Mouse (Mus musculus) embryonic fibroblast, embryonic 13.5 days (primary cell): Measurements from ENCODE around the gene Shisa6. TPM values are rescaled to one million over a fixed set of nuclear protein-coding genes. Genes with fewer than 3 reads are reported as not detected.
A peak's percentile ranks its signal among the peaks of the same experiment; 100 is the strongest.
"Not testable (repeated sequence)": the region's sequence is repeated elsewhere in the genome, so short reads cannot be mapped to it uniquely, and the experiment has no call there.

Experiments
- H3K27ac ChIP-seq: 2 replicates; pipeline ENCODE4 v1.5.1; 2012; ENCODE audit warnings: low read length, control low read depth, inconsistent platforms; ENCODE audit not compliant: insufficient read depth
- H3K4me1 ChIP-seq: 2 replicates; pipeline ENCODE4 v1.6.1; 2011; ENCODE audit warnings: low read length; ENCODE audit not compliant: control insufficient read depth, insufficient read depth
- H3K4me3 ChIP-seq: 2 replicates; pipeline ENCODE4 v1.5.1; 2011; ENCODE audit warnings: mild to moderate bottlenecking, control low read depth, low read length; ENCODE audit not compliant: insufficient read depth
- CTCF ChIP-seq: IDR thresholded peaks from 2 replicates; pipeline ENCODE4 v1.5.1; 2011; ENCODE audit warnings: mild to moderate bottlenecking, control low read depth, low read length, moderate library complexity, borderline replicate concordance; ENCODE audit not compliant: insufficient read depth
- POLR2A ChIP-seq: IDR thresholded peaks from 2 replicates; pipeline ENCODE4 v1.6.1; 2011; ENCODE audit warnings: low read depth, mild to moderate bottlenecking, control low read depth, low read length, moderate library complexity
- polyA plus RNA-seq: library from polyadenylated mRNA; stranded (reverse); fragments of >200 nt; gene quantifications from 2 replicates; pipeline ENCODE4 v1.2.4, GENCODE M21; 2011; ENCODE audit warnings: low read depth; ENCODE audit not compliant: missing spikeins, insufficient read length

Shisa6 gene
- polyA plus RNA-seq, 1 experiment = 1.7 TPM

- no peaks in the 10 kb centered on the region for H3K4me1 ChIP-seq
- no peak for TF ChIP-seq CTCF
- no peak for TF ChIP-seq POLR2A
- no peak overlapping the region for H3K27ac ChIP-seq
- H3K4me3 ChIP-seq = no peak overlapping the region
Observed at GRCm38 (mm10) chr11:66487765-66488164, 38.0 kb downstream of the Shisa6 start.

DNA sequence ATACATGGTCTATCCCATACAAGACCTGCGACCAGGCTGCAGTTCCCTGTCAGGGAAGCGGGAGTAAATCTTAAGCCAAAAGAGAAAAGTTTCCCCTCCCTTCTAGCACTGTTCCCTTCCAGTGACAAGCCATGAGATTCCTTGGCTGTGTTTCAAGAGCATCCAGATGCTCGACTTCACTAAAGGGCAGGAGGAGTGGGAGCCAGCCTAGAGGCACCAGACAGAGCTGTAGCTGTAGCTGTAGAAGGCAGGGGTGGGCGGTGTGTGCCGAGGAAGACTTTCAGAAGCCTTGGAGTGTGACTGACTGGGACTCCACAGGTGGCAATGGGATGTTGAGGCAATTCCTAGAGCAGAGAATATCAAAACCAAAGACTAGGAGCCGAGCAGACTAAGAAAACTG, 43.3 kb downstream of the Shisa6 start:
- Histone ChIP-seq H3K4me3 (no peak overlapping the region), H3K27ac (no peak overlapping the region), H3K4me1 (no peaks in the 10 kb centered on the region)
- TF ChIP-seq CTCF = no peak
- no peak for TF ChIP-seq POLR2A

- Histone ChIP-seq H3K27ac (no peak overlapping the region), H3K4me3 (no peak overlapping the region)
- no peak for TF ChIP-seq CTCF
- no peak for TF ChIP-seq POLR2A
Observed at GRCm38 (mm10) chr11:66442631-66443030, 83.1 kb downstream of the Shisa6 start.

GRCm38 (mm10) chr11:66426129-66426528, 99.6 kb downstream of the Shisa6 start:
- H3K4me1 ChIP-seq = no peaks in the 10 kb centered on the region
- H3K27ac ChIP-seq = no peak overlapping the region
- H3K4me3 ChIP-seq = no peak overlapping the region
- no peak for TF ChIP-seq CTCF
- no peak for TF ChIP-seq POLR2A

More at GRCm38 (mm10) chr11:66442631-66443030, 83.1 kb downstream of the Shisa6 start:
- no peaks in the 10 kb centered on the region for H3K4me1 ChIP-seq

- Histone ChIP-seq H3K4me3 (no peak overlapping the region), H3K4me1 (no peaks in the 10 kb centered on the region; the same call in 1 of the 2 replicates), H3K27ac (no peak overlapping the region)
- TF ChIP-seq CTCF (no peak), POLR2A (no peak)
Observed at GRCm38 (mm10) chr11:66418216-66418615, 107.5 kb downstream of the Shisa6 start.

DNA sequence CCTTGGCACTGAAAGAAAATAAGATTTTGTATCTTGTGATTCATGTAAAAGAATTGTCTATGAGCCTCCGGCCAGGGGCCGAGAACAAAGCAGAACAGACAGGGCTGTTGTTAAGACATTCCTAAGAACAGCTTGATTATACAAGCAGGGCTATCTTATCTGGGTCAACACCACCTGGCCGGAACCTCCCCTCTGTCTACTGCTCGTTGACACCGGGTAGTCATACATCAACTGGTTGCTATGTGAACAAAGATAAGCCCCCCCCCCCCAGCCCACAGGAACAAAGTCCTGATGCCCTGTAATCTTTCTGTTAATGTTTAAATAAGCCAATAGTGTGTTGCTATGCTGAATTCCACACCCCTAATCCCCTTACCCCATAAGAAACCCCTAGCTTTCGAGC, 117.0 kb downstream of the Shisa6 start:
- H3K4me3 ChIP-seq, H3K4me1 ChIP-seq, H3K27ac ChIP-seq: not testable (repeated sequence)

DNA sequence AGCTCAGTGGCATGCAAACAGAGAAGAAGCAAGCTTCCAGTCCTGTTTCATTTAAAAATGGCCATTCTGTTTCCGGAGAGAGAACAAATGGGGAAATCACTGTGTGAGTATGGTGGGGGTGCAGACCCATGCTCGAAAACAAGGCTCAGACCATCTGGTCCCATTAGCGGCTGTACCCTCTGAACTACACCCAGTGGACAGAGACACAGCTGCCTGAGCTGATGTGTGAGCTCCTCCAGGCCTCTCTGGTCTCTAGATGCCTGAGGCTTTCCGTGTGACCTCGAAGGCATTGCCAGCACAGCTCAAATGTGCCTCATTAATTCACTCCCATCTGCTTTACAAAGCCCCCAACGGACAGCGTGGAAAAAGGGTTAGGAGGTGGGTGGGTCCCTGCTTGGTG, 125.7 kb downstream of the Shisa6 start:
- TF ChIP-seq POLR2A (no peak), CTCF (no peak)
- H3K4me3 ChIP-seq = no peak overlapping the region

DNA sequence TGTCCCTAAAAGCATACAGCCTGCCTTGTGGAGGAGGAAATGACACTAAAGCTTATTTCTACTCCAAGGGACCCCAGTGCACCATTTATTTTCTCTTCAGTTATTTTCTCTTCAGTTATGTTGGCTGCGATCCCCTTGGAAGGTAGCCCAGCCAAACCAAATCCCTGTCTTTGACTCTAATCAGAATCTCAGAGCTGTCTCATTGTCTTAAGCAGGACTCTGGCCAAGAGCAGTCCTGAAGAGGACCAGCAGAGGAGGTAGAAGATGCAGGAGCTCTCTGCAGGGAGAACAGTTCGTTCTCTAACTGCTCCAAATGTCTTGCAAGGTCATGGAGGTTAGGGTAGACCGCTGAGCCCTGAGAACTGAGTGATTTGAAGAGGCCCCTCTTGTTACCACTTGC, 138.2 kb downstream of the Shisa6 start:
- no peaks in the 10 kb centered on the region for H3K4me1 ChIP-seq
- H3K27ac ChIP-seq = no peak overlapping the region
- TF ChIP-seq CTCF = no peak
- no peak for TF ChIP-seq POLR2A
- H3K4me3 ChIP-seq = no peak overlapping the region

More for the DNA sequence above, 125.7 kb downstream of the Shisa6 start:
- Histone ChIP-seq H3K4me1 (no peaks in the 10 kb centered on the region), H3K27ac (no peak overlapping the region)

DNA sequence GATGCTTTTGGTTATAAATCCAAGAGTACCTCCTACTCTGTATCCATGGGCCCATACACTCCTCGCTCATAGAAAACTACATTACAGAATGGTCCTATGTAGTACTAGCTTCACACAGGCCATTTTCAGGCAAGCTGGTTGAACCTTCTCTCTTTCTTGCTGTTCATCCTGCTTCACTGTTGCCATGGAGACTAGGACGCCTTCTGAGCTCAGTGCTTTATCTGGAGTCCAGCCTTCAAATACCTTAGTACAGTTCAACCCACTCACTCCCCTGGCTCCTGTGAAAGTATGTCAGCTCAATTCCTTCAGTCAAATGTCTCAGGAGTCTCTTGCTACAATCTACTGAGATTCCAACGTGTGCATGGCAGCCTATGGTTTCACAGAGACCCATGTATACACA, 154.0 kb downstream of the Shisa6 start:
- Histone ChIP-seq H3K4me1 (0 out of 2 replicates have a peak, but pooled peaks cover 3% of the 10 kb centered on the region), H3K4me3 (no peak overlapping the region), H3K27ac (no peak overlapping the region)
- TF ChIP-seq POLR2A = no peak
- TF ChIP-seq CTCF = no peak

- Histone ChIP-seq H3K4me3 (no peak overlapping the region), H3K4me1 (0 out of 2 replicates have a peak, but pooled peaks cover 3% of the 10 kb centered on the region), H3K27ac (no peak overlapping the region)
- TF ChIP-seq CTCF (no peak), POLR2A (no peak)
Observed at GRCm38 (mm10) chr11:66369764-66370163, 156.0 kb downstream of the Shisa6 start.

DNA sequence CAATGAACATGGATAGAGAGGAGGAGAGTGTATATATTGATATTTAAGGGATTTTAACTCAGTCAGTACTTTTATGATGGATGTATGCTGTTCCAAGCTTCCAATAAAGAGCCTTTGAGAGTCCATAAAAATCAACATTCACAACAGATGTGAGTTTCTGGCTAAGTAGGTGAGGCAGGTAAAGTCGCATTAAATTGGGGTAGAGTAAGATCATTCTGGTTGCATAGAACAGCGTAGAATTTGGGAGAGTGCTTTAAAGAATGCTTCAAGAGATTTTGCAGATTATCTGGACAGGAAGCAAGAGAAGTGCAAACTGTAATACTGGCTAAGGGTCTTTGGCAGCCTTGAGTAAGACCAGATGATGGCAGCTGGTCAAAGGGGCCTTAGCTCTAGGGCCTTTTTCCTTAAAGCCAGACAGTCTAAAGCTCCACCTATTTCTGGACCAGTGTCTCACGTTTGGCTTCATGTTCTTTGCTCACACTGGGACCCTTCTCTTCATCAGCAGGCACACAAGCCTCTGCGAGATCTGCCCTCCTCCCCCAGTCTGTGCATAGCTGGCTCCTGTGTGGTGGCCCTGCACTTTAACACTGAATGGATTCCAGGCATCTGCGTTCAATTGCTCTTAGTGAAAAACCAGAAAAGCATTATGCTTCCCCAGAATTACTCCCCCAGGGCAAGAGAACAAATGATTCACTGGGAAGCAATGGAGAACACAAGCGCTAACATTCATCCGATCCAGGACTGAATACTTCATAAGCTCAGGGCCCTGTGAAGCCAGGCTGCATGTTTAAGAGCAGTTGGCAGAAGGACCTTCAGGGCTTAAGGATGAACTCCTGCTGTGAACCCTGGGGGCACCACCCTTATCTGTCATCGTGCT, 158.7 kb downstream of the Shisa6 start:
- H3K4me1 ChIP-seq = 0 out of 2 replicates have a peak, but pooled peaks cover 3% of the 10 kb centered on the region
- peak overlapping the region; percentile 55 for H3K27ac ChIP-seq
- TF ChIP-seq CTCF (no peak), POLR2A (no peak)
- H3K4me3 ChIP-seq = no peak overlapping the region
